Mouse (Mus musculus) spleen, adult 2 months (tissue): ENCODE results near the gene Ptpn12.

ENCODE experiments used
- CTCF ChIP-seq: fragments of 200-500 bp; IDR thresholded peaks from 2 replicates; pipeline ENCODE4 v1.5.1; 2011; ENCODE audit warnings: mild to moderate bottlenecking, inconsistent platforms; ENCODE audit not compliant: insufficient read depth, insufficient read length, insufficient replicate concordance; ENCODE audit errors: extremely low read depth
- POLR2A ChIP-seq: fragments of 200-500 bp; IDR thresholded peaks from 2 replicates; pipeline ENCODE4 v1.6.1; 2011; ENCODE audit warnings: low read depth, low read length, inconsistent platforms

GRCm38 (mm10) chr5:21035689-21036480 lies 19.8 kb downstream of the Ptpn12 start:
- TF ChIP-seq CTCF (no peak), POLR2A (no peak)
